ENCODE assay signal across 8 mouse cellular contexts in the genomic region with DNA sequence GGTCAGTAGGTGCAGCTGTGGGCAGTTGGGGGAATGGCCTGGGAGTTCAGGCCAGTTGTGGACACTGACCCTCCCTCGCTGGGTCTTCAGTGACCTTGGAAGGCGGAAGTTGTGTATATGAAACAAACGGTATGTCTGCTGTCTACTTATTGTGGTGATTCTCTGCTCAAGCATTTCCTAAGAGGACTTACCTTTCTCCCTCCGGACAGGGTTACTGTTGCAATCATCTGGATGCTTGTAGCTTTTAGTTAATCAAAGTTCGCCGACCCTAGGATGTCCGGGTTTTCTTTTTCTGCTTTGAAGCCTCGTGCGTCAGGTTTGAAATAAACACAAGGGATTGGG. TPM values are rescaled to one million over a fixed set of nuclear protein-coding genes. Genes with fewer than 3 reads are reported as not detected.
A peak's percentile ranks its signal among the peaks of the same experiment; 100 is the strongest.
DNase-seq lines count a peak whose midpoint lies in the region; ATAC-seq and TF ChIP-seq lines count a peak whose summit lies in the region.

No protein-coding gene starts in this region.

- TF ChIP-seq CTCF in bone marrow macrophage, adult 2 months (IDR thresholded peaks at IDR 0.05; ENCODE audit: low read depth, low read length), result no peak

- 0 out of 2 replicates have a peak, but pooled peaks cover 5% of the 10 kb centered on the region for H3K4me1 ChIP-seq in kidney, embryonic 14.5 days (ENCODE audit: control insufficient read depth, insufficient read depth, low read length)
- H3K4me1 ChIP-seq in bone marrow macrophage, adult 2 months (ENCODE audit: control insufficient read depth, insufficient read depth, low read length), result peaks cover 17% of the 10 kb centered on the region
- no peaks in the 10 kb centered on the region for H3K4me1 ChIP-seq in hindbrain, embryonic 16.5 days (ENCODE audit: control insufficient read depth, insufficient read depth, low read depth, low read length)
- H3K4me1 ChIP-seq in midbrain, embryonic 16.5 days (ENCODE audit: control insufficient read depth, insufficient read depth, low read length), result peaks cover 3% of the 10 kb centered on the region; the same call in 1 of the 2 replicates

- 13% methylated on average over 9 of the region's 9 CpGs for WGBS in kidney, embryonic 14.5 days
- WGBS in hindbrain, embryonic 16.5 days, result 15% methylated on average over 9 of the region's 9 CpGs
- whole genome bisulfite sequencing in midbrain, embryonic 16.5 days, result 14% methylated on average over 9 of the region's 9 CpGs

- no peak overlapping the region for H3K27ac ChIP-seq in kidney, embryonic 14.5 days (ENCODE audit: low read depth, low read length)
- H3K27ac ChIP-seq in bone marrow macrophage, adult 2 months (ENCODE audit: insufficient read depth, low read depth, low read length), result peak overlapping the region; percentile 58
- no peak overlapping the region for H3K27ac ChIP-seq in hindbrain, embryonic 16.5 days (ENCODE audit: low read depth, low read length)
- no peak overlapping the region for H3K27ac ChIP-seq in midbrain, embryonic 16.5 days (ENCODE audit: low read length)

- no peak for ATAC-seq in kidney, embryonic 14.5 days (ENCODE audit: low FRiP score, low TSS enrichment)
- no peak for ATAC-seq in hindbrain, embryonic 16.5 days
- ATAC-seq in midbrain, embryonic 16.5 days, result no peak; the same call in 1 of the 2 replicates

- peak overlapping the region; percentile 53 for H3K9ac ChIP-seq in kidney, embryonic 14.5 days (ENCODE audit: low read depth, low read length)
- peak overlapping the region; percentile 82 for H3K9ac ChIP-seq in hindbrain, embryonic 16.5 days (ENCODE audit: low read depth, low read length)
- H3K9ac ChIP-seq in midbrain, embryonic 16.5 days (ENCODE audit: low read depth, low read length), result peak overlapping the region; percentile 72

- peak overlapping the region; percentile 61 for H3K4me3 ChIP-seq in kidney, embryonic 14.5 days (ENCODE audit: low read length)
- peak overlapping the region; percentile 95 for H3K4me3 ChIP-seq in bone marrow macrophage, adult 2 months (ENCODE audit: insufficient read depth, low read length)
- H3K4me3 ChIP-seq in hindbrain, embryonic 16.5 days (ENCODE audit: low read length), result peak overlapping the region; percentile 72
- peak overlapping the region; percentile 59 for H3K4me3 ChIP-seq in midbrain, embryonic 16.5 days (ENCODE audit: low read depth, low read length)

- no peaks in the 10 kb centered on the region for H3K36me3 ChIP-seq in kidney, embryonic 14.5 days (ENCODE audit: control insufficient read depth, insufficient read depth, low read length)
- H3K36me3 ChIP-seq in hindbrain, embryonic 16.5 days (ENCODE audit: control insufficient read depth, insufficient read depth, low read length), result no peaks in the 10 kb centered on the region
- H3K36me3 ChIP-seq in midbrain, embryonic 16.5 days (ENCODE audit: control insufficient read depth, insufficient read depth, low read length), result no peaks in the 10 kb centered on the region

- no peaks in the 10 kb centered on the region for H3K27me3 ChIP-seq in kidney, embryonic 14.5 days (ENCODE audit: control insufficient read depth, insufficient read depth, low read length)
- no peaks in the 10 kb centered on the region for H3K27me3 ChIP-seq in hindbrain, embryonic 16.5 days (replicated peaks; ENCODE audit: control insufficient read depth, insufficient read depth, low read length)
- no peaks in the 10 kb centered on the region for H3K27me3 ChIP-seq in midbrain, embryonic 16.5 days (ENCODE audit: control insufficient read depth, insufficient read depth, low read depth, low read length)

- H3K9me3 ChIP-seq in kidney, embryonic 14.5 days (ENCODE audit: control insufficient read depth, low read length), result no peaks in the 10 kb centered on the region
- no peaks in the 10 kb centered on the region for H3K9me3 ChIP-seq in hindbrain, embryonic 16.5 days (ENCODE audit: control insufficient read depth, low read length)
- no peaks in the 10 kb centered on the region for H3K9me3 ChIP-seq in midbrain, embryonic 16.5 days (replicated peaks; ENCODE audit: control insufficient read depth, low read length, poor library complexity, severe bottlenecking)

- DNase-seq in kidney, postnatal 25 days, result no peak
- DNase-seq in ovary, postnatal 10 days (ENCODE audit: low spot score), result no peak
- DNase-seq in layer of hippocampus, postnatal 10 days (ENCODE audit: low spot score in 2 of 2), result no peak
- no peak for DNase-seq in kidney, adult 18-20 months

- H3K4me2 ChIP-seq in kidney, embryonic 14.5 days (replicated peaks; ENCODE audit: low read depth, low read length), result peak overlapping the region; percentile 94
- peak overlapping the region; percentile 97 for H3K4me2 ChIP-seq in hindbrain, embryonic 16.5 days (ENCODE audit: low read length)
- H3K4me2 ChIP-seq in midbrain, embryonic 16.5 days (ENCODE audit: low read length), result peak overlapping the region; percentile 91

- no peak for TF ChIP-seq POLR2A in bone marrow macrophage, adult 2 months (IDR thresholded peaks at IDR 0.05; ENCODE audit: borderline replicate concordance, low read depth, low read length)

RNA-seq across cellular contexts. Expression of gene Manba, which starts 0.5 kb away (rescaled TPM):
- 8.2 and 23.2 TPM in 2 replicates for polyA plus RNA-seq in kidney, embryonic 14.5 days (2014; fragmentation: Nextera tagmentation; extraction: Ambion mirVana)
- 37.4 and 38.8 TPM in 2 replicates for polyA plus RNA-seq in bone marrow macrophage, adult 2 months (2012; ENCODE audit: insufficient read depth, insufficient read length, missing spikeins)
- polyA plus RNA-seq in hindbrain, embryonic 16.5 days (2015; fragmentation: Nextera tagmentation; extraction: Ambion mirVana), result 9.0 and 9.5 TPM in 2 replicates
- polyA plus RNA-seq in midbrain, embryonic 16.5 days (2015; fragmentation: Nextera tagmentation; extraction: Ambion mirVana), result 8.4 and 8.6 TPM in 2 replicates
- total RNA-seq in layer of hippocampus, postnatal 10 days (2021), result 1 to 10 TPM; 6.9 to 8.0 TPM

RNA-seq across cellular contexts. Expression of gene Ube2d3, which starts 47.9 kb away (rescaled TPM):
- polyA plus RNA-seq in kidney, embryonic 14.5 days (2014; fragmentation: Nextera tagmentation; extraction: Ambion mirVana), result 509 and 612 TPM in 2 replicates
- 389 and 407 TPM in 2 replicates for polyA plus RNA-seq in bone marrow macrophage, adult 2 months (2012; ENCODE audit: insufficient read depth, insufficient read length, missing spikeins)
- 331 and 360 TPM in 2 replicates for polyA plus RNA-seq in hindbrain, embryonic 16.5 days (2015; fragmentation: Nextera tagmentation; extraction: Ambion mirVana)
- polyA plus RNA-seq in midbrain, embryonic 16.5 days (2015; fragmentation: Nextera tagmentation; extraction: Ambion mirVana), result 336 and 353 TPM in 2 replicates
- total RNA-seq in layer of hippocampus, postnatal 10 days (2021), result 100 to 1,000 TPM; 258 to 279 TPM
